Mouse (Mus musculus) large intestine, adult 2 months (tissue): ENCODE data around the gene Lmo7. TPM values are rescaled to one million over a fixed set of nuclear protein-coding genes. Genes with fewer than 3 reads are reported as not detected.

ENCODE experiments used
- DNase-seq: peaks from one replicate; pipeline ENCODE4 v3.0.0-alpha.2; 2012; ENCODE audit warnings: low read depth, low spot score
- WGBS: fragments of 180-500 bp; shearing (Covaris S2); methylation state at CpG from one replicate; pipeline ENCODE4 v1.1.7; 2018; 5-methylcytosine and 5-hydroxymethylcytosine counted together
- polyA plus RNA-seq: library from polyadenylated mRNA; depleted of rRNA; stranded (reverse); fragments of >200 nt; gene quantifications from 2 replicates; pipeline ENCODE4 v1.2.3, GENCODE M21; 2012

Gene Lmo7
- polyA plus RNA-seq, 1 experiment, result 56.0 TPM

DNA sequence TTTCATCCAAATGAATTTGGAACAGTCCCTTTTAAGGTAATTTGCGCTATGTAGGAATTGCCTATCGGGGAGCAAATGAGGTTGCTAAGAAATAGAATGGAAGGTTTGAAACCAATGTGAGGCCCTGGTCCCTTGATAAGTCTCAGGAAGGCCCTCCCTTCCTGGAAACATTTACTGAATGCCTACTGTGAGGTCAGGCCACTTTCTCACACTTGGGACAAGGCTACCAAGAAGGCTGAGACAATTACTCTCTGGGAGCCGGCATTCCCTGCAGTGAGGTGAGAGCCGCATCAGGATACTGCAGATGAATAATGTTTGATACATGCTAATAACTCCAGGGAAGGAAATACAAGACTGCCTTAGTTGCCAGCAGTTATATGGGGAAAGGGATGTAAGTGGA lies 93.1 kb downstream of the Lmo7 start:
- WGBS, result 87% methylated on average over 4 of the region's 4 CpGs
- DNase-seq, result no peak

DNA sequence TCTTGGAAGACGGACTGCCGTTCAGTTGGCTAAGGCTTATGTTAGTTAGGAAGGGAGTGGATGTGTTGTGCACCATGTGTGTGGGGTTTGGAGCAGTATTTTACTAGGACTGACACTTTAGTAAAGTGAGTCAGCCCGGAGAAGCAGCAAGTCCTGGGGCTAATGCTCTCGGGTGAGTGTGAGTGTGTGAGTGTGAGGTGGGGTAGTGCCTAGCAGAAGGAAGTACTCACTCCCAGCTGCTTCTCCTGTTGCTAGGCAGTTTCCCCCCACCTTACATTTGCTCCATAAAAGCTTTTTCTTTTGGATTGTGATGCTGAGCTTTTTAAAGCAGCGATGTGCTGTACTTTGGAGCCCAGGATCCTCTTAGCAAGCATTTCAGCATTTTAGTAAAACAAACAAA lies 99.9 kb downstream of the Lmo7 start:
- no peak for DNase-seq
- WGBS, result 43% methylated on average over 5 of the region's 5 CpGs

DNA sequence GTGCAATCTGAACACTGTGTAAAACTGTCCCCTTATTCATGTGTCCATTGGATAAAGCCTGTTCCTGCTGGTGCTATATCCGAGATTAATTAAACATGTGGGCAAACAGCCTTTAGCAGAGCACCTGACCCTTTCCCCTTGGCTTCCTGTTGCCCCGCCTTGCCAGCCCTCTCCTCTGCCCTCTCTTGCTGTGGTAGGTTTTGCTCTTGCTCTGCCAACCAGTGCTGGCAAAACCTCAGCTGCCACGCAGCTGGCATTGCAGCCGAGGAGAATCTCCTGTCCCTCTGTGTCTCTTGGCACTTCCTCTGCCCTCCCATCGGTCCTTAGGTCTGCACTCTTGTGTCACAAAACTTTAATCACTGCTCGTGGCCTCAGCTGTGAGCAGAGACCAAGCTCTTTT lies 100.4 kb downstream of the Lmo7 start:
- no peak for DNase-seq
- 16% methylated on average over 6 of the region's 6 CpGs for WGBS

DNA sequence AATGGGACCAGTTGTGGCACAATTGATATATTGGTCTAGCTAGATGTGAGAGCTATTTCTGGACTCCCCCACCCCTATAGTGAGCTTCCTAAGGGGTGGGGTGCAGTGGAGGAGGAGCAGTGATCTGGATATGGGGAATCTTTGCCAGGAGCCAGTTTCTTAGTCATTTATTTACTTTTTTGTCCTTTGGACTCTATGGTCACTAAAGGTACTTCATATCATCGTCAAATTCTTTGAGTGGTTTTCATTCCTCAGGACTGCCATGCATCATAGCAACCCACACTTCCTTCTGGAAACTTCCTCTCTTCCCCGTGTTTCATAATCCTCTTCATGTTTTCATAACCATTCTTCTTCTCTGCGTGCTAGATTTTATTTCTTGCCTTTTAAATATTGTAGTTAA lies 104.4 kb downstream of the Lmo7 start:
- 25% methylated on average over 3 of the region's 3 CpGs for WGBS
- no peak for DNase-seq

DNA sequence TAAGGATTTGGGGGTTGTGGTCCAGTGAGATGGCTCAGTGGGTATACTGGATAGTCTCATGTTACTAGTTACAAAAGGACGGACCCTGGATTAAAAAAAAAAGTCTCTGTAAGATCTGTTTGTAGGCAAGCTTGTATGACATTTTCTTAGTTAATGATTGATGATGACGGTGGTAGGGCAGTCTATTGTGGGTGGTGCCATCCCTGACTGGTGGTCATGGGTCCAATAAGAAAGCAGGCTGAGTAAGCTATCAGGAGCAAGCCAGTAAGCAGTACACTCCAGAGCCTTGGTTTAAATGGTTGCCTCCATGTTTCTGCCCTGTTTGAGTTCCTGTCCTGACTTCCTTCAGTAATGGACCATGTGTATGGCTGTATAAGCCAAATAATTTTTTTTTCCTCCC lies 106.6 kb downstream of the Lmo7 start:
- no peak for DNase-seq
- 35% methylated on average over 2 of the region's 2 CpGs for WGBS

DNA sequence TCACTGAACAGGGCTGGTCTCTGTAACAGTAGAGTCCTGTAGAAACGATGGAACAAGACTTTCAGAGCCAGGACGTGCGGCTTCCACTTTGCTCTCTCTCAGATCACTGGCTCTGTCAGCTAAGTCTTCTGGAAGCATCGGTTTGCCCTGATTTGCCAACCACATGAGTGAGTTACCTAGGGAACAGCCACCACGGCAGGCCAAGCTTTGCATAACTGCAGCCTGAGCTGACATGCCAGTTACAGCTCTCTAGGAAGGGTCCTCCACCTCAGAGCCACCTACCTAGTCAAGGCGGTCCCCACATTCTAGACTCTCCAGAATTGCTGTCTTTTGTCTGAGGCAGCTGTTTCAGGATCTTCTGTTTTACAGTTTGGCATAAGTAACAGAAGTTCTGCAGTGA lies 107.4 kb downstream of the Lmo7 start:
- WGBS, result 70% methylated on average over 6 of the region's 6 CpGs
- DNase-seq, result no peak

DNA sequence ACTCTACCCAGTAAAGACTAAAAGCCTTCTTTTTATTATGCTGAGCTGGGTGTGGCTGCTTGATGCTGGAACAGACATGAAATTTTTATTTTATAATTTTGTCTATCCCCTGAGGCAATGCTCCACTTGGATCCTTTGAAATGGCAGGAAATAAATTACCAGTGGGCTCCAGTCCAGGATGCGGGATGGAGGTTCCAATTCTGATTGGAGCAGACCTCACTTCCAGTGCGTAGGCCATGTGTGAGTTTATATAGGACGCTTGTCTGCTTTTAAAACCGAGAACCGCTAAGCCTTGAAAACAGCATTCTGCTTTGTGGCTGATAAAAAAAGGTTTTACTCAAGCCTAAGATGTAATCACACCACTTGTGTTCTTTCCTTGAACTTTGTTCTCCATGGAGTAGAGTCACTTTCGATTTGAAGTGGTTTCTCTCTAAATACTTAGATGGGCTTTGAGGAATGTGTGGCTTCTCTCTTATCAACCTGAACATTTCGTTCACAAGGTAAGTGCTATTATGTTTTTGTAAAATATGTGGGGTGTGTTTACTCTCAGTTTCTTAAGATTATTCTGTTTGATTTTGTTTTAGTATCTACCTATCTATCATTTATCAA lies 108.6 kb downstream of the Lmo7 start:
- 20% methylated on average over 7 of the region's 7 CpGs for WGBS
- no peak for DNase-seq

DNA sequence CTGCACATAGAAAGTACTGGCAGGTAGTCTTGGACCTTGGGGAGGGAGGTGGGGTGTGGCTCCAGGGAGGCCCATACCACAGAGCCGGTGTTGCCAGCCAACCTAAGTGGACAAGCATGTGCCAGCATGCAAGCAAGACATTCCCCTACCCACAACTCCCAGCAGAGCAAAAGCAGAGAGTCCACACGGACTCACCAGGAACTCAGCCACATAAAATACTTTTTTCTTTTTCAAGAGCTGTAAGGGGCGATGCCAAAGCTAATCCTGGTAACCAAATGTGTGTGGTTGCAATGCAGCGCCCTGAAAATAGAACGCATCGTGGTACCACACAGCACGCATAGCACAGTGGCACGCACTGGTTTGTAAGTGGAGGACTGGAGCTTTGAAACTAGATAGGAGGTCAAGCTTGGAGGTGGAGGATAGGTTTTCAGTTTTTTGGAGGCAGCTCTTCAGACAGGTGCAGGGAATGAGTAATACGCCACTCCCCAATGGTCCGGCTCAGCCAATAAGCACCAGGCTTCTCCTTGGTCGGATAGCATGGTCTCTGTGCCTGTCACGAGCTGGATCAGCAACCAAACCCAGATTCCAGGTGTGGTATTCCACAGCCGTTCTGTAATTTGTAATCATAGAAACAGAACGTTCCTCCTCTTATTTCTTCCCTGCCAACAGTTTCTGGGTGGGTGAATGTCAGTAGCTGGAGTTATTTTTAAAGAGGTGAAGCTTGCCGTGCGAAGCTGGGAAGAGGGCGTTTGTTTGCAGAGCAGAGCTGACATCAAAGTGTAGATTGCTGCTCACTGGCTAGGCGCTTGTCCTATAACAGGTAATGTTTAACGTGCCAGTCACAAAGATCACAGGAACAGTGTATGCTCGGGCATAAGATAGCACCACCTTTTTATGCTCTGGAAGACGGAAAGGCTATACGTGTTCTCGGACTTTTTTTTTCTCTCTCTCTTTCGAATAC lies 110.3 kb downstream of the Lmo7 start:
- DNase-seq, result no peak
- whole genome bisulfite sequencing, result 29% methylated on average over 24 of the region's 24 CpGs

DNA sequence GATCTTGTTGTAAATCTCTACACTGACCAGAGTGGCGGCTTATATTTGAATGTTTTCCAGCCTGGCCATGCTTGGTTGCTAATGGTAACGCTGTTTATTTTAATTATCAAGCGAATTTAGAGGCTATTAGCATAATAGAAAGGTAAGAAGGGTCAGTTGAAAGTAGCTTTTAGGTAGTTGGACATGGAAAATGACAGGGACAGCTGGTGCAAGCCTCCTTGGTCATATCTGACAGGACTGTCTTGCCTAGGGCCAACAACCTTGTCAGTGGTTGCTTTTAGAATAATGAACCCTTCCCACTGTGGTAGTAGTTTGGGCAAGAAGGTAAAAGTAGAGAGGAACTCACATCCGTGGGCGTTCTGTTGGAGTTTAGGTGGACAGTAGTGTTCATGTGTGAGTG lies 111.5 kb downstream of the Lmo7 start:
- DNase-seq, result no peak
- WGBS, result 29% methylated on average over 5 of the region's 5 CpGs

DNA sequence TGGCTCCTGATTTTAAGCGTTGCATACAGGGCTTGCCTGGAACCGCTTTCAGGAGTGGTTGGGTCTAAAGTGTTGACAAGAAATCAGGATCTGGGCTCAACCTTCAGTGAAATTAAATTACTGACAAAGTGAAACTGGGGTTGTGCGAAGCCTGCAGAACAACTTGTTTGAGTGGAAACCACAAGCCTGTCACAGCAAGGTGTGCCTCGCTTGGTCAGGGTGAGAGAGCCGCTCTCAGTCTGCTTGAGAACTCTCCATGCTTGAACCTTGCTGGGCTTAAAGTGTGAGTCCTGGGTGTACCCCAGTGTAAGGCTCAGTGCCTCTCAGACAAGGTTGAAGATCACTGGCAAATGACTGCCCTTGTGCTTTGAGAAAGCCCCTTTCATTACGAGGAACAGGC lies 112.8 kb downstream of the Lmo7 start:
- WGBS, result 26% methylated on average over 6 of the region's 6 CpGs
- DNase-seq, result no peak

DNA sequence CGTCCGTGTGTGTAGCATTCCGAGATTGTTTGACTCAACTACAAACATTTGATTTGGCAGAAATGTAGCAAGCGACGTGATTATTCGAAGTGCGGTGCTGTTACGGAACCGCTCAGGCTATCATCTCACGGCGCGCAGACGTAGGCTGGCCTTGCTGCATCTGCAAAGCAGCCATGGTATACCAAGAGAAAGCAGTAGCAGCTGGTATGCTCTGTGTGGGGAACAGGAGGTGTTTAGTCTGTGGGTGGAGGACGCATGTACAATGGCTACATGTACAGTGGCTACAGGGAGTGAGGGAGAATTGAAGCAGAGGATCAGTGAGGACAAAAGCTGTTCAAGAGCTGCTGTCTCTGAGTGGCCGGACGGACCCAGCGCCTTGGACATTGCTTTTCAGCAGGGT lies 113.7 kb downstream of the Lmo7 start:
- DNase-seq, result no peak
- 36% methylated on average over 17 of the region's 17 CpGs for WGBS

DNA sequence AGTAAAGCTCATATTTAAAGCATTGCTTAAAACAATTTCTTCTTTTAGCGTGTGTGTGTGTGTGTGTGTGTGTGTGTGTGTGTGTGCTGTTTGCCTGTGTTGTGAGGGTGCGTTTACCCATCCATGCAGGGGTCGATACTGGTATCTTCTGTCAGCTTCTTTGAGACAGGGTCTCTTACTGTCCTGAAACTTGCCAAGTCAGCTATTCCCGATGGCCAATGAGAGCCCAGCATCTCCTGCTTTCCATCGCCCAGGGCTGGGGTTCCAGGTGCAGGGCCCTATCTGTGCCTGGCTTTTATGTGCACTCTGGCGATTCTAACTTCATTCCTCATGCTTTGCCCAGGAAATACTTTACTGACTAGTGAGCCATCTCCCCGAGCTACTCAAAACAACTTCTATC lies 114.7 kb downstream of the Lmo7 start:
- WGBS, result 29% methylated on average over 7 of the region's 7 CpGs

DNA sequence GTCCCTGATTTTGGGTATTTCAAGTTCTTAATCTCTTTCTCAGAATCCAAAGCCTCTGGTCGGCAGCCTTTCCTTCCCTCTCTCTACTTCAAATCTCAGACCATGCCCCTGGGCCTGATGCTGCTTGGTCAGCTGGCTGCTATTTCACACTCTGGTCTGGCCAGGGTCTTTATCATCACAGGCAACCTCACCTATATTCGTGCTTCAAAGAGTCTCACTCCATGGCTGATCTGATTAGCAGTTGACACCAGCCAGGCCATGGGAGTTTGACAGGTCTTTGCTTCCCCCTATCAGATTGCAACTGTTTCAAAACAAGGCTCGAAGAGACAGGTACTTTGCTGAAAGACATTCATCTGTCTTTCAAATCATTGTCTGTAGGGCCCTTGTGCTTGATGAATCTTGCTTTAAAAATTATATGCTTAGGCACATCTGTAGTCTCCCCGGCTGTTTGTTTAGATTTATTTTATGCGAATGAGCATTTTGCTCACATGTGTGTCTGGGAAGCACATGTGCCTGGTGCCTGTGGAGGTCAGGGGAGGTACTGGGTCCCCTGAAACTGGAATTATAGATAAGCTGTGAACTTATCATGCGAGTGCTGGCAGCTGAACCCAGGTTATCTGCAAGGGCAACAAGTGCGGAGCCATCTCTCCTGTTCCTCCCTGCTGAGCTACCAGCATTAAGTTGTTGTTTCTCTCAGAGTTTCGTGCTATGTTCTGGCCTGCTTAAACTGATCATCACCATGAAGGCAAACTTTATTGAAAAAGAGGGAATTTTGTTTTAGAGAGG lies 116.5 kb downstream of the Lmo7 start:
- WGBS, result 44% methylated on average over 8 of the region's 8 CpGs
- no peak for DNase-seq

More for the DNA sequence above, 114.7 kb downstream of the Lmo7 start:
- no peak for DNase-seq

DNA sequence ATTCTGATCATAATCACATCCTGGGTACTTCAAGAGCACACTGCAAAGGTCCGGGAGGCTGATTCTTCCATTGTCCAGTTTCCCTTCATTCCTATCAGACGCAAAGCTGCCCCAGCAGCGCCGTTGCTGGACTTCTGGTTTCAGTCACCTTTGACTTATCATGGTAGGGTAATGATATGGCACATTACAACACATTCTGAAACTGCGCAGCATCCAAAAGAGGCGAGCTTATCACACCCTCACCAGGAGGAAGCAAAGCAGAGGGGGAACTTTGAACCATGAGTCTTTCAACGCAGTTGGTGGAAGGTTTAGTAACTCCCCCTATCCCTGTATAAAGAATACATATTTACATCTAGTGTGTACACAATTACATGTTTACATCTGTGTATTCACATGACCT lies 117.8 kb downstream of the Lmo7 start:
- WGBS, result 42% methylated on average over 7 of the region's 7 CpGs
- no peak for DNase-seq

DNA sequence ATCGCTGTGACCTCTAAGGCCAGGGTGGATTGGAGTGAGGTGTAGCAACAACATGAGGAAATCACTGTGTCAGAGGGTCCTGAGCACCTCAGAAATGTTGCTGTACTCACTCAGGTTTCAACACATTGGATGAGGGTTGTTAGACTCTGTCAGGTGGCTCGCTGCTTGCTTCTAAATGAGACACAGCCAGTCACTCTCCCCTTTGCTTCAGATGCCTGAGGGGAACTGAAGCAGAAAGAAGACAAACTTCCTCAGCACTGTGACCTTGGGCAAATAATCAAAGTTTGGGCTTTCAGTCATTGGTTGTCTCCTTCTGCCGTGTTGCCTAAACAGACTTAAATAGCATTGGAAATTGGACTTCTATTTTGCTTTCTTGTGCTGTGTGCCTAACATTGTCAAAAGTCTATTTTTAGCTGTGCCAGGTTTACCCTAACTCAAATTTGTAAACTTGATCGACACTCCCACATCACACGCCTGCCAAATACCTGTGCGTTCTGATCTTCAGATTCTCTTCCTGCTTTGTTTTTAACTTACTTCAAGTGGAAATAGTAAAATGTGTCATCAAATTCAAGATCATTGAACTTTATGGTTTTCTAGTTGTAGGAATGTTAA lies 122.9 kb downstream of the Lmo7 start:
- no peak for DNase-seq
- 34% methylated on average over 6 of the region's 6 CpGs for WGBS

DNA sequence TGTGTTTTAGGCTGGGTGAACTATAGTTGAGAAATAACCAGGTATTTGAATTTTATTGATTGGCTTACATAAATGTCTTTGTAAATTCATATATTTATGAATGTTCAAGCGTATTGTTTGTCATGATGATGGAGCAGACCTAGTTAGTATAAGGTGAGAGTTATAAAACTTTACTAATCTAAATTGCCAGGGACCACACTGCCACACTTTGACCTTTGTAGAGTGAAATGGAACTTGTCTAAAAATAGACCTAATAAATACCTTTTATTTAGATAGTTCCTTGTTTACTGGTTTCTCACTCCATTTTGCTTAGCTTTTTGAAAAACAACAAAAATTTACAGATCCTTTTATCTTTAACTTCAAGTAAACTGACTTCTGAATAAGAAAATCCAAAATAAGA lies 123.5 kb downstream of the Lmo7 start:
- DNase-seq, result no peak
- 35% methylated on average over 1 of the region's 1 CpGs for WGBS

DNA sequence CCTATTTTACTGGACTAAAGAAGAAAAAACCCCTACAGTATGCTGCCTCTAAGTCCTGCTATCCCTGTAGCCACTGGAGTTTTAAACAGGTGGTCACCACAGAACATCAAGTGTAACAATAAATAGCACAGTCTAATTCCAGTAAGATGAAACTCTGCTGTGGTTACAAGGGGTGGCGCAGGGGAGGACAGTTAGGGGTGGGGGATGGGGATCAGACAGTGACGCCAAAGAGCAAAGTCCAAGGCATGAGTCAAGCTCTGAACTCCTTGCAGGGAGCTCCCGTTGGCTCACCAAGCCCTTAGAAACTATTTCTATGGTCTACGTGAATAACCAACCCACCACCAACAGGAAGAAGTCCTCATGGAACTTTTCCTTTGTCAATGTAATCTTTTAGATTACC lies 124.0 kb downstream of the Lmo7 start:
- DNase-seq, result no peak
- WGBS, result 18% methylated on average over 4 of the region's 4 CpGs

DNA sequence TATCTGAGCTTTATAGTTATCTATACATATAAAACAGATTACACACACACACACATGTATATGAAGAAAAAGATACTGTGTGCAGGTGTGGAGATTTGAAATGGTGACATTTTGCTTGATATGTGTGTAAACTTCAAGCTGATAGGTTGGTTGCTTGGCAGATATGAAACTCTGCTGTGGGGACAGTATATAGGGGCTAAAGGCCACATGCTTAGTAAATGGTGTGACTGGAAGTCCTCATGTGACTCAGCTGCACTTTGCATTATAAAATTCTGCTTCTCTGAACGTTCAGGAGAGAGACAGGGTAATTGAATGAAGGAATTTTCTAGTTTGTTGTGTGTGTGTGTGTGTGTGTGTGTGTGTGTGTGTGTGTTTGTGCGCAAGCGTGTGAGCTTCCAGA lies 124.5 kb downstream of the Lmo7 start:
- no peak for DNase-seq
- whole genome bisulfite sequencing, result 60% methylated on average over 3 of the region's 3 CpGs

DNA sequence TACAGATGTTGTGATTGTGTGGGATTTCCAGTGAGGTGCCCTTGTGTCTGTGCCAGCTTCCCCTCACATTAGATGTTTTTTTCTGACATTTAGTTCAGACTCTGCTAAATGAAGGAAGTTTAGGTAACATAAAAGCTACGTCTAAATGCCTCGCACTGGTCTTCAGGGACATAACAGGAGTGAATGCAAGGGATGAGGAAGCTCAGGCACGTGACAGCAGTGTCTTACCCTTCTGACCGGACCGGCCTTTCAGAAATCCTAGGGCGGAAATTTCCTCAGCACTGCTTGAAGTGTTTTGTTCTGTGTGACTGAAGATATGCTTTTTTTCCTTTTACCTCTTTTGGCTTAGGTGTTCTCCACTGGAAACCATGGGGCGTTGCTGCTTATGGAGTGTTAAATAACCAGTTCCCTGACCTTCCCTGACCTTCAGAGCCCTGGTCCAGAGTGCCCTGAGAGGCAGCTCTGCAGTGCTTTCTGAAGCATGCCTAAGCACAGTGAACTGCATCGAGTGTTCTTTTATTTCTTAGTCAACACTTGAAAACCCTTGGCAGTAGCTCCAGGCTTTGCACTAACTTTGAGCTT lies 129.6 kb downstream of the Lmo7 start:
- no peak for DNase-seq
- WGBS, result 60% methylated on average over 8 of the region's 8 CpGs

DNA sequence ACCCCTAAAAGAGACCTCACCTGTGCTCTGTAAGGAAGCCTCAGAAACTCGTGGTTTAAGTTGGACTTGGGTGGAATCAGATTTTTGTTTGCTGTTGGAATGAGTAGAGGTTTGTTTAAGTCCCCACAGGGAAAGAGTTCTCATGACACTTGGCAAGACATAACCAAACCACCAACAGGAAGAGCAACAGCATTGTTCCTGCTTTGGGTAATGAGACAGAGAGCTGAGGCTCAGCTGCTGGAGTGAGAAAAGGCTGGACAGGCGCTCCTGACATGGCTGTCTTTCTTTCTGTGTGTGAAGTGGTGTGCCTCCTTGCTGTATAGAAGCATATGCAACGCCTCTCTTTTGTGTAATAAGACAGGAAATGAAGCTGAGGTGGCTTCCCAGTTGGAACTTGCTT lies 132.3 kb downstream of the Lmo7 start:
- WGBS, result 33% methylated on average over 3 of the region's 3 CpGs
- DNase-seq, result no peak
